Mouse (Mus musculus): ENCODE results near the gene Sh2d1b1. TPM values are rescaled to one million over a fixed set of nuclear protein-coding genes. Genes with fewer than 3 reads are reported as not detected.

Gene Sh2d1b1
- polyA plus RNA-seq, 1 experiment from 2014 or later: 0.20 TPM

GRCm38 (mm10) chr1:170294786-170295570 lies 17.9 kb downstream of the Sh2d1b1 start:
- Histone ChIP-seq H3K36me3 (no peaks in the 10 kb centered on the region), H3K9ac (no peak overlapping the region), H3K4me3 (replicated peaks) (no peak overlapping the region), H3K9me3 (replicated peaks) (no peaks in the 10 kb centered on the region), H3K27me3 (no peaks in the 10 kb centered on the region), H3K27ac (no peak overlapping the region), H3K4me2 (no peak overlapping the region), H3K4me1 (replicated peaks) (no peaks in the 10 kb centered on the region)
- ATAC-seq (ENCODE audit: low read depth): no peak
- 63% methylated on average over 15 of the region's 15 CpGs for WGBS (ENCODE audit: insufficient replicate concordance)
- no peak for DNase-seq

DNA sequence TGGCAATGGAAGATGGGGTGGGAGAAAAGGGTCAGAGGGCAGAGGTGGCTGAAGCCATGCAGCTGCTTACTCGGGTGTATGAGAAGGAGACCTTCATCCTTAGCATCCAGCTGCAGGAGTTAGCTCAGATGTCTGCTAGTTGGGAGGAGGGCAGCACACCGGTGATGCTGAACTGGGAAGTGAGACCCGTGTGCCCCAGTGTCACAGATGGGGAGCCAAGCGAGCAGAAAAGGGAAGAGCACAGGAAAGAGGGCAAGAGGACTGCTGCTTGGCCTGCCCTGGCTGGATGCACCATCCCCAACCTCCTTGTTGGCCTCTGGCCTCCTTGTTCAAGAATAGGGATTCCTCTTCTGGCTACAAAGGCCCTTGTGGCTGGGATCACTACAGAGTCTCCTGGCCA lies 22.4 kb downstream of the Sh2d1b1 start:
- H3K9ac ChIP-seq: no peak overlapping the region
- no peak overlapping the region for H3K27ac ChIP-seq
- no peaks in the 10 kb centered on the region for H3K36me3 ChIP-seq
- ATAC-seq (ENCODE audit: low read depth): no peak
- H3K9me3 ChIP-seq (replicated peaks): no peaks in the 10 kb centered on the region
- no peaks in the 10 kb centered on the region for H3K4me1 ChIP-seq (replicated peaks)
- DNase-seq: no peak
- no peak overlapping the region for H3K4me2 ChIP-seq
- no peaks in the 10 kb centered on the region for H3K27me3 ChIP-seq
- no peak overlapping the region for H3K4me3 ChIP-seq (replicated peaks)
- WGBS (ENCODE audit: insufficient replicate concordance): 43% methylated on average over 4 of the region's 4 CpGs

GRCm38 (mm10) chr1:170301686-170302085 lies 24.6 kb downstream of the Sh2d1b1 start:
- Histone ChIP-seq H3K9ac (no peak overlapping the region), H3K9me3 (replicated peaks) (no peaks in the 10 kb centered on the region), H3K4me3 (replicated peaks) (no peak overlapping the region), H3K36me3 (no peaks in the 10 kb centered on the region), H3K27me3 (no peaks in the 10 kb centered on the region), H3K27ac (no peak overlapping the region), H3K4me2 (no peak overlapping the region), H3K4me1 (replicated peaks) (no peaks in the 10 kb centered on the region)
- no peak for ATAC-seq (ENCODE audit: low read depth)
- no peak for DNase-seq
- 82% methylated on average over 9 of the region's 9 CpGs for WGBS (ENCODE audit: insufficient replicate concordance)

DNA sequence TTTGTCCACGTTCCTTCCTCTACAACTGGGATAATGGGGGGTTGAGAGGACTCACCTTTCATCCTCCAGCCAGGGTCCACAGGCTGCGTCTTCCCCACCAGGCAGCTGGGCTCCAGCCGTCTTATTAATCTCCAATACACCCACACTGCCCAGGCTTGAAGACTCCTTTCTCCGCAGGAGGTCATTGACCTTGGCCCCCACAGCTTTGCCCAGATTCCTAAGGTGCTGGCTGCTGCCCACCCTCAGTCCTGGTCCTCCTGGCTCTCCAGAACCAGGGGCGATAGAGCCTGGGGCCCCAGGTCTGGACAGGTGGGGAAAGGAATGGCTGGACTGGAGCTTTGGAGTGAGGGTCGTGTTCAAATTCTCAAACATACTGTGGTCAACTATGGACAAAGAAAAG lies 25.3 kb downstream of the Sh2d1b1 start:
- Histone ChIP-seq H3K9me3 (replicated peaks) (no peaks in the 10 kb centered on the region), H3K36me3 (no peaks in the 10 kb centered on the region), H3K9ac (no peak overlapping the region), H3K27me3 (no peaks in the 10 kb centered on the region), H3K4me2 (no peak overlapping the region), H3K4me1 (replicated peaks) (no peaks in the 10 kb centered on the region), H3K4me3 (replicated peaks) (no peak overlapping the region), H3K27ac (no peak overlapping the region)
- WGBS (ENCODE audit: insufficient replicate concordance): 67% methylated on average over 6 of the region's 6 CpGs
- ATAC-seq (ENCODE audit: low read depth): no peak
- no peak for DNase-seq

DNA sequence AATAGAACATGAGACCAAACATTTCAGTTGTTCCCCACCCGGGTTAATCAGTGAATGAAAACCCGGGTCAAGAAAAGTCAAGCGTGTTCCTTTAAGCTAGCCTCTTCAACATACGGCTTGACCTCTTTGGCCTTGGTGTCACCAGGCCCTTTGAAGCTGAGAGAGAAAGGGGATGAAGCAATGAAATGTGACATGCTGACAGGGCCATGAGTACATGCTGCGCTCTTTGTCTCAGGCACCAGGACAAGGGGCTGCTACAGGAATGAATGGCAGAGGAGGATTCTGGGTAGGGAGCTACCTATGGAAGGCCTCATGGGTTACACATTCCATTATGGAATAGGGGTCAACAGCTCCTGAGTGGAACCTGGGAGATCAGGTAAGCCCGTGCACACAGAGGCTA lies 26.0 kb downstream of the Sh2d1b1 start:
- no peak overlapping the region for H3K4me2 ChIP-seq
- ATAC-seq (ENCODE audit: low read depth) (no peak), DNase-seq (no peak)
- H3K4me3 ChIP-seq (replicated peaks): no peak overlapping the region
- no peaks in the 10 kb centered on the region for H3K36me3 ChIP-seq
- H3K9me3 ChIP-seq (replicated peaks): no peaks in the 10 kb centered on the region
- no peaks in the 10 kb centered on the region for H3K4me1 ChIP-seq (replicated peaks)
- no peak overlapping the region for H3K27ac ChIP-seq
- 67% methylated on average over 6 of the region's 6 CpGs for WGBS (ENCODE audit: insufficient replicate concordance)
- H3K27me3 ChIP-seq: no peaks in the 10 kb centered on the region
- H3K9ac ChIP-seq: no peak overlapping the region

- no peak for DNase-seq
- Histone ChIP-seq H3K27me3 (no peaks in the 10 kb centered on the region), H3K4me2 (no peak overlapping the region), H3K36me3 (no peaks in the 10 kb centered on the region), H3K4me1 (replicated peaks) (no peaks in the 10 kb centered on the region), H3K4me3 (replicated peaks) (no peak overlapping the region), H3K9ac (no peak overlapping the region), H3K9me3 (replicated peaks) (no peaks in the 10 kb centered on the region), H3K27ac (no peak overlapping the region)
- no peak for ATAC-seq (ENCODE audit: low read depth)
- 59% methylated on average over 10 of the region's 10 CpGs for WGBS (ENCODE audit: insufficient replicate concordance)
Measured at GRCm38 (mm10) chr1:170305002-170305401, 27.9 kb downstream of the Sh2d1b1 start.

- 83% methylated on average over 4 of the region's 4 CpGs for WGBS (ENCODE audit: insufficient replicate concordance)
- no peak within 1 kb of the TSS for H3K4me2 ChIP-seq
- no peaks in the 10 kb centered on the region for H3K9me3 ChIP-seq (replicated peaks)
- no peak within 1 kb of the TSS for H3K4me3 ChIP-seq (replicated peaks)
- H3K4me1 ChIP-seq (replicated peaks): no peaks in the 10 kb centered on the region
- DNase-seq (no peak), ATAC-seq (ENCODE audit: low read depth) (no peak)
- H3K27ac ChIP-seq: no peak within 1 kb of the TSS
- no peaks in the 10 kb centered on the region for H3K27me3 ChIP-seq
- no peaks in the 10 kb centered on the region for H3K36me3 ChIP-seq
- no peak within 1 kb of the TSS for H3K9ac ChIP-seq
Measured at GRCm38 (mm10) chr1:170306232-170306631, 29.1 kb downstream of the Sh2d1b1 start, which contains the start of gene Gm7694. TSS of gene Gm7694 (minus strand) at chr1:170306332.

DNA sequence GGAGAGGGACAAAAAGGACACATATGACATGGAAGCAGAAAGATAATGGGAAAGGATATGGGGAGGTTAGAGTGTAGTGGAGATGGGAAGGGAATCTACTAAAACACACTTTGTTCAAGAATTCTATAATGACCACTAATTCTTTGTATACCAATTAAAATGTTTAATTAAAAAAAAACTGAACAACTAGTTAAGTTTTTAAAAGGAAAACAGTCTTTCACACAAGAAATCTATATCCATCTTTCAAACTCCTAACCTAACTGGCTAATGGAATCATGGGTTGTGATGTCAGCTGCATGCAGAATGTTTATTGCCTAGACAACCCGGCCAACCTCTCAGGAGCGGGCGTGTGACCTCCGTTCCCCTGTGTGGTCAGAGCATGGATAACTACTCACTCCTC lies 31.4 kb downstream of the Sh2d1b1 start, which contains the start of gene Spata46:
Spata46 (plus strand) TSS at position 301 of the 400 bp plus-strand sequence.
- WGBS (ENCODE audit: insufficient replicate concordance): 83% methylated on average over 4 of the region's 4 CpGs
- Histone ChIP-seq H3K36me3 (no peaks in the 10 kb centered on the region), H3K27ac (no peak within 1 kb of the TSS), H3K9me3 (replicated peaks) (no peaks in the 10 kb centered on the region), H3K4me2 (no peak within 1 kb of the TSS), H3K4me3 (replicated peaks) (no peak within 1 kb of the TSS), H3K9ac (no peak within 1 kb of the TSS), H3K4me1 (replicated peaks) (no peaks in the 10 kb centered on the region), H3K27me3 (no peaks in the 10 kb centered on the region)
- ATAC-seq (ENCODE audit: low read depth): no peak
- no peak for DNase-seq

DNA sequence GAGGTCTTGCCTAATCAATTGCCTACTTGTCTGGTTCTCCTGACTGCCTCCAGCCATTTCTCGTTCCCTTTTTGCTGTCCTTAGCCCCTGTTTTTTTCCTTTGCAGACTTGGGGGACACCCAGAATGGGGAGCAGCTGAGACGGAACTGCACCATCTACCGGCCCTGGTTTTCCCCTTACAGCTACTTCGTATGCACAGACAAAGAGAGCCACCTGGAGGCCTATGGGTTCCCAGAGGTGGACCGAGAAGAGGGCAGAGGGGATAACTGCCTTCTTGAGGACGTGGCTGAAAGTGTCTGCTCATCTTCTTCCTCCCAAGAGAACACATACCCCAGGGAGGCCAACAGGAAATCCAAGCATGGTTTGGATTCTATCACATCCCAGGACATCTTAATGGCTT lies 34.3 kb downstream of the Sh2d1b1 start:
- Histone ChIP-seq H3K4me1 (replicated peaks) (no peaks in the 10 kb centered on the region), H3K36me3 (no peaks in the 10 kb centered on the region), H3K27ac (no peak overlapping the region), H3K9me3 (replicated peaks) (no peaks in the 10 kb centered on the region), H3K27me3 (no peaks in the 10 kb centered on the region), H3K4me3 (replicated peaks) (no peak overlapping the region), H3K4me2 (no peak overlapping the region), H3K9ac (no peak overlapping the region)
- no peak for ATAC-seq (ENCODE audit: low read depth)
- no peak for DNase-seq
- 64% methylated on average over 6 of the region's 6 CpGs for WGBS (ENCODE audit: insufficient replicate concordance)

DNA sequence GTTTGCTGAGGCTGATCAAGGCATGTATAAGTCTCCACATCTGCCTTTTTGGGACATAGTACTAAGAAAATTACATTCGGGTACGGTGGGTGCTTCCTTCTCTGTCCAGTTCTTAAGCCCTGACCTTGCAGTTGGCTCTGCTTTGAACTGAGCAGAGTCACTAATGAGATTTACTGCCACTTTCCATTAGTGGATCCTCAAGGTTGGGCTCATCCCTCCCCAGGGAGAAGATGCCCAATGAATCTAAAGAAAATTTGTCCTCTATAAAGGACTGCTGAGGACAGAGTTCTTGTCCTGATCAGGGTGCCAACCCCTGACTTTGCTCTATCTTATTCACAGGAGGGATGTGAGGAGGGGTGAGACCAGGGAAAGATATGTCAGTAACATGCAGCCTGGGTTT lies 44.9 kb downstream of the Sh2d1b1 start:
- ATAC-seq (ENCODE audit: low read depth) (no peak), DNase-seq (no peak)
- no peaks in the 10 kb centered on the region for H3K9me3 ChIP-seq (replicated peaks)
- H3K27ac ChIP-seq: no peak overlapping the region
- H3K4me3 ChIP-seq (replicated peaks): no peak overlapping the region
- H3K36me3 ChIP-seq: no peaks in the 10 kb centered on the region
- no peak overlapping the region for H3K9ac ChIP-seq
- no peaks in the 10 kb centered on the region for H3K27me3 ChIP-seq
- WGBS (ENCODE audit: insufficient replicate concordance): 71% methylated on average over 2 of the region's 2 CpGs
- H3K4me1 ChIP-seq (replicated peaks): no peaks in the 10 kb centered on the region
- H3K4me2 ChIP-seq: no peak overlapping the region

GRCm38 (mm10) chr1:170323001-170323400 lies 45.9 kb downstream of the Sh2d1b1 start:
- Histone ChIP-seq H3K9ac (no peak overlapping the region), H3K27ac (no peak overlapping the region), H3K27me3 (no peaks in the 10 kb centered on the region), H3K4me3 (replicated peaks) (no peak overlapping the region), H3K4me1 (replicated peaks) (no peaks in the 10 kb centered on the region), H3K4me2 (no peak overlapping the region), H3K36me3 (no peaks in the 10 kb centered on the region), H3K9me3 (replicated peaks) (no peaks in the 10 kb centered on the region)
- ATAC-seq (ENCODE audit: low read depth) (no peak), DNase-seq (no peak)
- WGBS (ENCODE audit: insufficient replicate concordance): 76% methylated on average over 10 of the region's 10 CpGs

DNA sequence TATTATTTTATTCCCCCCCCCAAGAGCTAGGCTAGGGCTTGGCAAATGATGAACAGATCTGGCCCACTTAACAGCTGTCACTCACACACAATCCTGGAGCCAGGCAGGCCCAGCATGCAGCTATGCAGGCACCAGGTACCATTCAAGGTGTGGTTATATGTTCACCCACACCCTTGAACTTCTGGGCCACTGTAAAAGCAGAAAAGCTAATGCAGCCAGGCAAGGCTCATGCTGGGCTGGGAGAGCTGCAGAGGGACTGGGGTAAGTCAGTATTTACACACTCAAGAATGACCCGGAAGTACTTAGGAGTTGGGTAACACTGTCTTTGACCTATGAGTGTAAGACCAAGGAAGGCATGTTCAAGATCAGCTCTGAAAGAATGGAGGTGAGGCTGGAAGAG lies 47.2 kb downstream of the Sh2d1b1 start:
- ATAC-seq (ENCODE audit: low read depth): no peak

More for the DNA sequence above, 47.2 kb downstream of the Sh2d1b1 start:
- Histone ChIP-seq H3K4me2 (no peak overlapping the region), H3K27me3 (no peaks in the 10 kb centered on the region), H3K4me1 (replicated peaks) (no peaks in the 10 kb centered on the region), H3K9me3 (replicated peaks) (no peaks in the 10 kb centered on the region), H3K4me3 (replicated peaks) (no peak overlapping the region), H3K27ac (no peak overlapping the region), H3K9ac (no peak overlapping the region), H3K36me3 (no peaks in the 10 kb centered on the region)
- no peak for DNase-seq
- WGBS (ENCODE audit: insufficient replicate concordance): 82% methylated on average over 1 of the region's 1 CpGs

All from liver, embryonic 13.5 days (tissue).